Comparison of ENCODE assay signal across 24 mouse cellular contexts in genomic region chr13:91168486-91168885, GRCm38 (mm10). TPM values are rescaled to one million over a fixed set of nuclear protein-coding genes. Genes with fewer than 3 reads are reported as not detected.
A peak's percentile ranks its signal among the peaks of the same experiment; 100 is the strongest.
DNase-seq lines count a peak whose midpoint lies in the region; ATAC-seq and TF ChIP-seq lines count a peak whose summit lies in the region.
"Had no signal": no experiment of that assay in that cellular context is flagged by ENCODE, and none has a peak within 500 bp of the region (broad histone marks: within the 10 kb centered on the region; RNA-seq: fewer than 3 reads in every experiment).

No protein-coding gene starts in this region.

- H3K36me3 ChIP-seq in heart, embryonic 12.5 days, result no peaks in the 10 kb centered on the region
- H3K36me3 ChIP-seq in lung, embryonic 15.5 days, result no peaks in the 10 kb centered on the region
- H3K36me3 ChIP-seq in stomach, embryonic 14.5 days (ENCODE audit: control insufficient read depth, insufficient read depth, low read length), result no peaks in the 10 kb centered on the region
- H3K36me3 ChIP-seq in stomach, postnatal 0 days (ENCODE audit: control insufficient read depth, insufficient read depth, low read length), result no peaks in the 10 kb centered on the region
- H3K36me3 ChIP-seq: embryonic facial prominence, embryonic 12.5 days; kidney, embryonic 15.5 days; limb, embryonic 12.5 days had no signal

- no peak overlapping the region for H3K4me3 ChIP-seq in heart, embryonic 12.5 days
- no peak overlapping the region for H3K4me3 ChIP-seq in lung, embryonic 15.5 days
- H3K4me3 ChIP-seq in stomach, embryonic 14.5 days (ENCODE audit: low read depth, low read length), result no peak overlapping the region
- no peak overlapping the region for H3K4me3 ChIP-seq in stomach, postnatal 0 days (ENCODE audit: low read depth, low read length)
- H3K4me3 ChIP-seq: embryonic facial prominence, embryonic 12.5 days; gastrocnemius, adult 2 months; heart, adult 2 months; kidney, embryonic 15.5 days; limb, embryonic 12.5 days had no signal

- H3K9ac ChIP-seq in heart, embryonic 12.5 days, result no peak overlapping the region
- H3K9ac ChIP-seq in lung, embryonic 15.5 days, result no peak overlapping the region
- no peak overlapping the region for H3K9ac ChIP-seq in stomach, embryonic 14.5 days (replicated peaks; ENCODE audit: low read depth, low read length)
- no peak overlapping the region for H3K9ac ChIP-seq in stomach, postnatal 0 days (ENCODE audit: low read length)
- H3K9ac ChIP-seq: embryonic facial prominence, embryonic 12.5 days; kidney, embryonic 15.5 days; limb, embryonic 12.5 days had no signal

- DNase-seq in heart, adult 11 months, result peak; percentile 88
- DNase-seq in lung, postnatal 25 days (ENCODE audit: low spot score), result no peak
- DNase-seq in stomach, postnatal 0 days (ENCODE audit: low spot score), result no peak
- no peak for DNase-seq in urinary bladder, adult 2 months (ENCODE audit: low spot score)
- DNase-seq in adrenal gland, adult 18-20 months (ENCODE audit: low spot score in 2 of 2), result no peak
- DNase-seq: adrenal gland, postnatal 14 days; cerebellum, adult 11-12 months; cerebellum, adult 9-11 months; embryo, embryonic 11 days; gastrocnemius, adult 2 months; gastrocnemius, postnatal 36 days; heart, adult 2 months; kidney, adult 18-20 months; kidney, postnatal 25 days; midbrain, embryonic 14.5 days had no signal

- TF ChIP-seq CTCF in stomach, postnatal 0 days (IDR thresholded peaks at IDR 0.05; ENCODE audit: low read depth), result no peak

- H3K27ac ChIP-seq in heart, embryonic 12.5 days (ENCODE audit: poor library complexity, severe bottlenecking), result no peak overlapping the region
- no peak overlapping the region for H3K27ac ChIP-seq in lung, embryonic 15.5 days
- H3K27ac ChIP-seq in stomach, embryonic 14.5 days (ENCODE audit: low read length), result no peak overlapping the region
- H3K27ac ChIP-seq in stomach, postnatal 0 days (replicated peaks), result no peak overlapping the region
- H3K27ac ChIP-seq: embryonic facial prominence, embryonic 12.5 days; gastrocnemius, adult 2 months; heart, adult 2 months; kidney, embryonic 15.5 days; limb, embryonic 12.5 days had no signal

- peaks cover 47% of the 10 kb centered on the region for H3K4me1 ChIP-seq in heart, embryonic 12.5 days (replicated peaks)
- H3K4me1 ChIP-seq in lung, embryonic 15.5 days, result peaks cover 24% of the 10 kb centered on the region
- H3K4me1 ChIP-seq in stomach, embryonic 14.5 days (ENCODE audit: control insufficient read depth, insufficient read depth, low read length), result 0 out of 2 replicates have a peak, but pooled peaks cover 5% of the 10 kb centered on the region
- H3K4me1 ChIP-seq in stomach, postnatal 0 days (replicated peaks; ENCODE audit: control insufficient read depth, insufficient read depth), result 0 out of 2 replicates have a peak, but pooled peaks cover 2% of the 10 kb centered on the region

- WGBS in heart, embryonic 12.5 days, result 87% methylated on average over 4 of the region's 4 CpGs
- WGBS in lung, embryonic 15.5 days, result 66% methylated on average over 4 of the region's 4 CpGs
- 49% methylated on average over 4 of the region's 4 CpGs for WGBS in stomach, embryonic 14.5 days
- WGBS in stomach, postnatal 0 days, result 53% methylated on average over 4 of the region's 4 CpGs

- H3K9me3 ChIP-seq in heart, embryonic 12.5 days (replicated peaks), result no peaks in the 10 kb centered on the region
- no peaks in the 10 kb centered on the region for H3K9me3 ChIP-seq in lung, embryonic 15.5 days
- no peaks in the 10 kb centered on the region for H3K9me3 ChIP-seq in stomach, embryonic 14.5 days (ENCODE audit: control insufficient read depth, low read depth, low read length)
- no peaks in the 10 kb centered on the region for H3K9me3 ChIP-seq in stomach, postnatal 0 days (ENCODE audit: control insufficient read depth, low read length)
- H3K9me3 ChIP-seq: embryonic facial prominence, embryonic 12.5 days; kidney, embryonic 15.5 days; limb, embryonic 12.5 days had no signal

- H3K27me3 ChIP-seq in heart, embryonic 12.5 days (replicated peaks), result no peaks in the 10 kb centered on the region
- H3K27me3 ChIP-seq in lung, embryonic 15.5 days, result no peaks in the 10 kb centered on the region
- H3K27me3 ChIP-seq in stomach, embryonic 14.5 days (ENCODE audit: control insufficient read depth, insufficient read depth, low read length), result no peaks in the 10 kb centered on the region
- H3K27me3 ChIP-seq in stomach, postnatal 0 days (ENCODE audit: control insufficient read depth, insufficient read depth, low read length), result no peaks in the 10 kb centered on the region
- H3K27me3 ChIP-seq: CH12.LX; embryonic facial prominence, embryonic 12.5 days; kidney, embryonic 15.5 days; limb, embryonic 12.5 days; Patski had no signal

- no peak overlapping the region for H3K4me2 ChIP-seq in heart, embryonic 12.5 days
- H3K4me2 ChIP-seq in lung, embryonic 15.5 days, result no peak overlapping the region
- no peak overlapping the region for H3K4me2 ChIP-seq in stomach, embryonic 14.5 days (replicated peaks; ENCODE audit: low read depth, low read length)
- H3K4me2 ChIP-seq in stomach, postnatal 0 days (replicated peaks; ENCODE audit: low read depth), result no peak overlapping the region
- H3K4me2 ChIP-seq: embryonic facial prominence, embryonic 12.5 days; kidney, embryonic 15.5 days; limb, embryonic 12.5 days had no signal

- ATAC-seq in heart, embryonic 12.5 days (ENCODE audit: insufficient number of reproducible peaks, low FRiP score), result no peak
- ATAC-seq in lung, embryonic 15.5 days (ENCODE audit: borderline replicate concordance, extremely low read depth, low FRiP score, low TSS enrichment), result peak; percentile 71
- ATAC-seq in stomach, embryonic 14.5 days (ENCODE audit: insufficient number of reproducible peaks, insufficient read depth, low FRiP score, low read depth), result peak; percentile 46; the same call in 1 of the 2 replicates
- ATAC-seq in stomach, postnatal 0 days (ENCODE audit: low FRiP score, low TSS enrichment), result no peak
- ATAC-seq: forebrain, embryonic 14.5 days; Patski had no signal

- TF ChIP-seq EP300 in stomach, postnatal 0 days (optimal IDR thresholded peaks at IDR 0.05), result no peak

RNA-seq across cellular contexts. Expression of gene Atg10, which starts 55.3 kb away (rescaled TPM):
- polyA plus RNA-seq in heart, embryonic 12.5 days (2016; fragmentation: Nextera tagmentation; extraction: Ambion mirVana), result 24.4 and 25.5 TPM in 2 replicates
- 14.0 and 15.8 TPM in 2 replicates for polyA plus RNA-seq in lung, embryonic 15.5 days (2015; fragmentation: Nextera tagmentation; extraction: Ambion mirVana)
- 14.7 and 15.0 TPM in 2 replicates for polyA plus RNA-seq in stomach, embryonic 14.5 days (2014; fragmentation: Nextera tagmentation; extraction: Ambion mirVana)
- polyA plus RNA-seq in stomach, postnatal 0 days (2015; fragmentation: Nextera tagmentation; extraction: Ambion mirVana), result 14.4 and 16.2 TPM in 2 replicates
- polyA plus RNA-seq in urinary bladder, adult 2 months (2012; rRNA removed), result 9.5 and 12.2 TPM in 2 replicates
- 10 to 100 TPM; 17.7 to 22.4 TPM for total RNA-seq in adrenal gland, adult 18-20 months (2021)

Comparison
In these comparisons a context has a peak if more than half of its experiments do, and no peak if none do; other contexts are left out.
1. ATAC-seq: peak in lung, embryonic 15.5 days (single experiment) and stomach, embryonic 14.5 days (single experiment); none in heart, embryonic 12.5 days (single experiment) and stomach, postnatal 0 days (single experiment).